Mouse (Mus musculus): ENCODE data around the gene Magohb. TPM values are rescaled to one million over a fixed set of nuclear protein-coding genes. Genes with fewer than 3 reads are reported as not detected.

Gene Magohb
- total RNA-seq, 1 experiment, result 10.0 TPM

- Histone ChIP-seq H3K4me3 (ENCODE audit: insufficient read depth in 1 of 2, low read depth in 1 of 2, low read length in 2 of 2, poor library complexity in 1 of 2, severe bottlenecking in 1 of 2) (no peak overlapping the region), H3K4me1 (ENCODE audit: control insufficient read depth in 2 of 2, insufficient read depth in 2 of 2, low read length in 2 of 2, poor library complexity in 1 of 2) (no peaks in the 10 kb centered on the region), H3K36me3 (ENCODE audit: control insufficient read depth, insufficient read depth, low read length, poor library complexity, severe bottlenecking) (no peaks in the 10 kb centered on the region), H3K27ac (ENCODE audit: insufficient read depth, low read depth, low read length, poor library complexity, severe bottlenecking) (no peak overlapping the region), H3K9me3 (ENCODE audit: control insufficient read depth, insufficient read depth, low read depth, low read length) (no peaks in the 10 kb centered on the region), H3K9ac (ENCODE audit: insufficient read depth, low read depth, low read length, poor library complexity, severe bottlenecking) (no peak overlapping the region)
- in situ Hi-C loops (cut with MboI; ENCODE audit: low sequenced_read_pairs in 2 of 2, unreplicated experiment in 2 of 2), result no loop called here
- TF ChIP-seq ZNF384 (IDR thresholded peaks at IDR 0.05; ENCODE audit: low read depth, low read length), result no peak
- no peak for TF ChIP-seq MAFK (IDR thresholded peaks at IDR 0.05; ENCODE audit: insufficient read depth, low read depth, low read length)
- TF ChIP-seq CHD2 (IDR thresholded peaks at IDR 0.05; ENCODE audit: low read depth, low read length), result no peak
- TF ChIP-seq ZC3H11A (IDR thresholded peaks at IDR 0.05; ENCODE audit: borderline replicate concordance, low read depth, low read length), result no peak
- TF ChIP-seq HCFC1 (IDR thresholded peaks at IDR 0.05; ENCODE audit: borderline replicate concordance, insufficient read depth, low read length), result no peak
- no peak for DNase-seq (ENCODE audit: low read depth, low spot score)
Observed at GRCm38 (mm10) chr6:131270312-131270711, 22.7 kb downstream of the Magohb start.

GRCm38 (mm10) chr6:131269599-131269998 is 23.4 kb downstream of the Magohb start:
- Histone ChIP-seq H3K9me3 (ENCODE audit: control insufficient read depth, insufficient read depth, low read depth, low read length) (no peaks in the 10 kb centered on the region), H3K36me3 (ENCODE audit: control insufficient read depth, insufficient read depth, low read length, poor library complexity, severe bottlenecking) (no peaks in the 10 kb centered on the region), H3K27ac (ENCODE audit: insufficient read depth, low read depth, low read length, poor library complexity, severe bottlenecking) (no peak overlapping the region), H3K4me1 (ENCODE audit: control insufficient read depth in 2 of 2, insufficient read depth in 2 of 2, low read length in 2 of 2, poor library complexity in 1 of 2) (no peaks in the 10 kb centered on the region), H3K4me3 (ENCODE audit: insufficient read depth in 1 of 2, low read depth in 1 of 2, low read length in 2 of 2, poor library complexity in 1 of 2, severe bottlenecking in 1 of 2) (no peak overlapping the region), H3K9ac (ENCODE audit: insufficient read depth, low read depth, low read length, poor library complexity, severe bottlenecking) (no peak overlapping the region)
- TF ChIP-seq HCFC1 (IDR thresholded peaks at IDR 0.05; ENCODE audit: borderline replicate concordance, insufficient read depth, low read length), result no peak
- DNase-seq (ENCODE audit: low read depth, low spot score), result no peak
- in situ Hi-C loops (cut with MboI; ENCODE audit: low sequenced_read_pairs in 2 of 2, unreplicated experiment in 2 of 2), result no loop called here

- Histone ChIP-seq H3K4me1 (ENCODE audit: control insufficient read depth in 2 of 2, insufficient read depth in 2 of 2, low read length in 2 of 2, poor library complexity in 1 of 2) (no peaks in the 10 kb centered on the region), H3K27ac (ENCODE audit: insufficient read depth, low read depth, low read length, poor library complexity, severe bottlenecking) (no peak overlapping the region), H3K36me3 (ENCODE audit: control insufficient read depth, insufficient read depth, low read length, poor library complexity, severe bottlenecking) (no peaks in the 10 kb centered on the region), H3K9ac (ENCODE audit: insufficient read depth, low read depth, low read length, poor library complexity, severe bottlenecking) (no peak overlapping the region), H3K4me3 (ENCODE audit: insufficient read depth in 1 of 2, low read depth in 1 of 2, low read length in 2 of 2, poor library complexity in 1 of 2, severe bottlenecking in 1 of 2) (no peak overlapping the region), H3K9me3 (ENCODE audit: control insufficient read depth, insufficient read depth, low read depth, low read length) (no peaks in the 10 kb centered on the region)
- in situ Hi-C loops (cut with MboI; ENCODE audit: low sequenced_read_pairs in 2 of 2, unreplicated experiment in 2 of 2), result no loop called here
- no peak for TF ChIP-seq ZNF384 (IDR thresholded peaks at IDR 0.05; ENCODE audit: low read depth, low read length)
- DNase-seq (ENCODE audit: low read depth, low spot score), result no peak
Observed at GRCm38 (mm10) chr6:131264175-131264574, 28.9 kb downstream of the Magohb start.

- Histone ChIP-seq H3K36me3 (ENCODE audit: control insufficient read depth, insufficient read depth, low read length, poor library complexity, severe bottlenecking) (no peaks in the 10 kb centered on the region), H3K9me3 (ENCODE audit: control insufficient read depth, insufficient read depth, low read depth, low read length) (no peaks in the 10 kb centered on the region), H3K27ac (ENCODE audit: insufficient read depth, low read depth, low read length, poor library complexity, severe bottlenecking) (no peak overlapping the region), H3K4me1 (ENCODE audit: control insufficient read depth in 2 of 2, insufficient read depth in 2 of 2, low read length in 2 of 2, poor library complexity in 1 of 2) (no peaks in the 10 kb centered on the region), H3K4me3 (ENCODE audit: insufficient read depth in 1 of 2, low read depth in 1 of 2, low read length in 2 of 2, poor library complexity in 1 of 2, severe bottlenecking in 1 of 2) (no peak overlapping the region), H3K9ac (ENCODE audit: insufficient read depth, low read depth, low read length, poor library complexity, severe bottlenecking) (no peak overlapping the region)
- TF ChIP-seq ZC3H11A (IDR thresholded peaks at IDR 0.05; ENCODE audit: borderline replicate concordance, low read depth, low read length) (no peak), MAFK (IDR thresholded peaks at IDR 0.05; ENCODE audit: insufficient read depth, low read depth, low read length) (no peak), CHD2 (IDR thresholded peaks at IDR 0.05; ENCODE audit: low read depth, low read length) (no peak), ZNF384 (IDR thresholded peaks at IDR 0.05; ENCODE audit: low read depth, low read length) (no peak), HCFC1 (IDR thresholded peaks at IDR 0.05; ENCODE audit: borderline replicate concordance, insufficient read depth, low read length) (no peak)
- DNase-seq (ENCODE audit: low read depth, low spot score), result no peak
- in situ Hi-C loops (cut with MboI; ENCODE audit: low sequenced_read_pairs in 2 of 2, unreplicated experiment in 2 of 2), result no loop called here
Observed at GRCm38 (mm10) chr6:131262778-131263177, 30.3 kb downstream of the Magohb start.

GRCm38 (mm10) chr6:131262009-131262408 is 31.0 kb downstream of the Magohb start:
- no peak for DNase-seq (ENCODE audit: low read depth, low spot score)
- no peak overlapping the region for H3K27ac ChIP-seq (ENCODE audit: insufficient read depth, low read depth, low read length, poor library complexity, severe bottlenecking)
- no peaks in the 10 kb centered on the region for H3K4me1 ChIP-seq (ENCODE audit: control insufficient read depth in 2 of 2, insufficient read depth in 2 of 2, low read length in 2 of 2, poor library complexity in 1 of 2)
- H3K36me3 ChIP-seq (ENCODE audit: control insufficient read depth, insufficient read depth, low read length, poor library complexity, severe bottlenecking), result no peaks in the 10 kb centered on the region
- no peak overlapping the region for H3K9ac ChIP-seq (ENCODE audit: insufficient read depth, low read depth, low read length, poor library complexity, severe bottlenecking)
- in situ Hi-C loops (cut with MboI; ENCODE audit: low sequenced_read_pairs in 2 of 2, unreplicated experiment in 2 of 2), result no loop called here
- H3K9me3 ChIP-seq (ENCODE audit: control insufficient read depth, insufficient read depth, low read depth, low read length), result no peaks in the 10 kb centered on the region
- no peak for TF ChIP-seq ZNF384 (IDR thresholded peaks at IDR 0.05; ENCODE audit: low read depth, low read length)
- TF ChIP-seq CHD2 (IDR thresholded peaks at IDR 0.05; ENCODE audit: low read depth, low read length), result no peak
- TF ChIP-seq HCFC1 (IDR thresholded peaks at IDR 0.05; ENCODE audit: borderline replicate concordance, insufficient read depth, low read length), result no peak
- no peak for TF ChIP-seq MAFK (IDR thresholded peaks at IDR 0.05; ENCODE audit: insufficient read depth, low read depth, low read length)
- no peak for TF ChIP-seq ZC3H11A (IDR thresholded peaks at IDR 0.05; ENCODE audit: borderline replicate concordance, low read depth, low read length)
- H3K4me3 ChIP-seq (ENCODE audit: insufficient read depth in 1 of 2, low read depth in 1 of 2, low read length in 2 of 2, poor library complexity in 1 of 2, severe bottlenecking in 1 of 2), result no peak overlapping the region
